Mouse (Mus musculus) thymus, adult 2 months (tissue): ENCODE data around the gene Cdh23.

Source experiments
- CTCF ChIP-seq: fragments of 200-500 bp; IDR thresholded peaks from 2 replicates; pipeline ENCODE4 v1.5.1; 2012; ENCODE audit warnings: mild to moderate bottlenecking, control low read depth, low read length, moderate library complexity, borderline replicate concordance; ENCODE audit not compliant: control insufficient read depth, poor library complexity, insufficient read depth; ENCODE audit errors: extremely low read depth
- POLR2A ChIP-seq: fragments of 200-500 bp; IDR thresholded peaks from 2 replicates; pipeline ENCODE4 v1.6.1; 2012; ENCODE audit warnings: mild to moderate bottlenecking, low read length, control low read depth, moderate library complexity; ENCODE audit not compliant: control insufficient read depth, poor library complexity, insufficient read depth; ENCODE audit errors: extremely low read depth

DNA sequence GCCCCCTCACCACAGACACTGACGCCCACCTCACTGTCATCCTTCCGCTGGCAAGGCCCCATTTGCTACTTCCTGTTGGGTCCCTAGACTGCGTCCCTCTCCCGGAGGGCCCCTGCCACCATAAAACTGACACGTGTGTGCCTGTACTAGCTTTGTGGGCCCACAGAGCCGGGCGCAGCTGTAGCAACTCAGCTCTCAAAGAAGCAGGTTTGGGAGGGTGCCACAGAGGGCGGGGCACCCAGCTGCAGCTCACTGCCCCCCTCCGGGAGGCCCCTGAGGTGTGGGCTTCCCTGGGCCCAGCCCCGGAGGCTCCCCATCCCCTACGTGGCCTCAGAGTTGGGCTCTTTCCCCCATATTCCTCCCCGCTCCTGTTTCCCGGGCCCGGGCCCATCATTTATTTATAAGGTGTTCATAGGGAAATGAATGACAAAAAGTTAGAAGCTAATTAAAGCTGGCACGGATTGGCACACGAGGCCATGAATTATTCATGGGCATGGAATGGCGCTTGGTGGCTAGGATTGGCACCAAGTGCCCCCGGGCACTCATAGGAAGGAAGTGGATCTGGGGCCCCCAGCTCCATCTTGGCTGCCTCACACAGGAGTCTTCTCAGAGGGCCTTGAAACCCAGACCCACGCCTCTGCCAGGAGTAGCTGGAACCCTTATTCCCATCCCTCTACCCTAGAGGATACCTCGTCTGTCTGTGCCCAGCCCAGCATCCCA is 4.5 kb downstream of the Cdh23 start:
- TF ChIP-seq CTCF = no peak
- TF ChIP-seq POLR2A = 0 out of 2 replicates have a peak, but pooled peaks have one; percentile 25
